Mouse (Mus musculus) E14TG2a.4 (cell line): ENCODE measurements around the gene Gcnt1.

Experiments used
- CTCF ChIP-seq: conservative IDR thresholded peaks from 2 replicates; pipeline ENCODE4 v1.5.1; 2014; ENCODE audit warnings: low read length
- POU5F1 ChIP-seq: IDR thresholded peaks from 2 replicates; pipeline ENCODE4 v1.6.1; 2014; ENCODE audit warnings: low read length, borderline replicate concordance

DNA sequence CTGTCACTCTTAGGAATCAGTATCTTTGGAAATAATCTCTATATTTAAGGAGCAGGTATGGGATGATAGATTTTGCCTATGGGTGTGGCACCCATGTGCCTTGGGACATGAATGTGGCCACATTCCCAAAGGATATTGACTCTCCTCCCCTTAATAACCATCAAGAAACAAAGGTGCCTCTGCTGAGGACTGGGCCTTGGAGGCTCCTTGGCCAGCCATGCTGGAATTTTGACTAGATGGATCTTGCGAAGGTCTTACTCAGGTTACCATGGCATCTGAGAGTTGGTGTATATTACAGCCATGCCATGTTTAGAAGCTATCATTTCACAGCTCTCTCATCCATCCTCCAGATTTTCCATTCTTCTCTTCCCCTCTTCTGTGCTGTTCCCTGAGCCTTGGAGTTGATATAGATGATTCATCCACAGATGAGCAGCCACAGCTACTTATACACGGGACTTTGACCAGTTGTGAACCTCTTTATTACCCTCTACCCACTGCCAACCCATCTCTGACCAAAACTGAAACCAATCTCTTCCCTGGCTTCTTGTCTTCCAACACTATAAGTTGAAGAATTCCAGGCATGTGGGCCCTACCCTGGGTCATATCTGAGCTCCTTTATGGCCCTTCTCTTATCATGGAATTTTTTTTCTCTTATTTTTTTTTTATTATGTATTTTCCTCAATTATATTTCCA, 56.2 kb downstream of the Gcnt1 start:
- TF ChIP-seq CTCF, result no peak
- no peak for TF ChIP-seq POU5F1
